Mouse (Mus musculus) hindbrain, embryonic 10.5 days (tissue): Measurements from ENCODE around the gene Apon. TPM values are rescaled to one million over a fixed set of nuclear protein-coding genes. Genes with fewer than 3 reads are reported as not detected.
"Not testable (repeated sequence)": the region's sequence is repeated elsewhere in the genome, so short reads cannot be mapped to it uniquely, and the experiment has no call there.

Experiments
- DNase-seq: peaks from one replicate; pipeline ENCODE4 v3.0.0-alpha.2; 2017; ENCODE audit warnings: low spot score
- H3K27ac ChIP-seq: fragments of 300-500 bp; sonication (generic); 2 replicates; pipeline ENCODE4 v1.5.1; 2016; ENCODE audit warnings: mild to moderate bottlenecking, moderate library complexity
- H3K27me3 ChIP-seq: fragments of 300-500 bp; sonication (generic); 2 replicates; pipeline ENCODE4 v1.6.1; 2016; ENCODE audit warnings: mild to moderate bottlenecking; ENCODE audit not compliant: poor library complexity, insufficient read depth, severe bottlenecking
- H3K36me3 ChIP-seq: fragments of 300-500 bp; sonication (generic); 2 replicates; pipeline ENCODE4 v1.6.1; 2016; ENCODE audit warnings: mild to moderate bottlenecking, moderate library complexity
- H3K4me1 ChIP-seq: fragments of 300-500 bp; sonication (generic); replicated peaks from 2 replicates; pipeline ENCODE4 v1.6.1; 2016; ENCODE audit warnings: mild to moderate bottlenecking
- H3K4me3 ChIP-seq: fragments of 300-500 bp; sonication (generic); 2 replicates; pipeline ENCODE4 v1.5.1; 2016; ENCODE audit warnings: mild to moderate bottlenecking, moderate library complexity
- H3K9me3 ChIP-seq: fragments of 300-500 bp; sonication (generic); 2 replicates; pipeline ENCODE4 v1.6.1; 2016; ENCODE audit warnings: mild to moderate bottlenecking, moderate library complexity
- WGBS: fragments of 180-500 bp; shearing (Covaris S2); methylation state at CpG from one replicate; pipeline ENCODE4 v1.1.7; 2016; 5-methylcytosine and 5-hydroxymethylcytosine counted together
- polyA plus RNA-seq: library from polyadenylated mRNA; unstranded; fragments of >200 nt; fragmentation: Nextera tagmentation; extraction: Ambion mirVana; gene quantifications from 2 replicates; pipeline ENCODE4 v1.2.1, GENCODE M21; 2016

Apon gene
- polyA plus RNA-seq, 1 experiment from 2014 or later: 0.54 TPM

DNA sequence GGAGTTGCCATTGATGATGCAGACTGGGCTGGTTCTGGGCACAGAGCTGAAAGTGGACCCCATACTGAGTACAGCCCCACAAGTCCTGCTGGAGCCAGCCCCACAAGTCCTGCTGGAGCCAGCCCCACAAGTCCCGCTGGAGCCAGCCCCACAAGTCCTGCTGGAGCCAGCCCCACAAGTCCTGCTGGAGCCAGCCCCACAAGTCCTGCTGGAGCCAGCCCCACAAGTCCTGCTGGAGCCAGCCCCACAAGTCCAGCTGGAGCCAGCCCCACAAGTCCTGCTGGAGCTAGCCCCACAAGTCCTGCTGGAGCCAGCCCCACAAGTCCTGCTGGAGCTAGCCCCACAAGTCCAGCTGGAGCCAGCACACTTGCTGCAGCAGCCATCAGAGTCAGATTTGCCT is 36.7 kb downstream of the Apon start:
- DNase-seq, H3K9me3 ChIP-seq, H3K4me1 ChIP-seq, H3K27me3 ChIP-seq, H3K27ac ChIP-seq, H3K4me3 ChIP-seq: not testable (repeated sequence)
- H3K36me3 ChIP-seq: peaks cover 51% of the 10 kb centered on the region
- 80% methylated on average over 1 of the region's 1 CpGs for WGBS

DNA sequence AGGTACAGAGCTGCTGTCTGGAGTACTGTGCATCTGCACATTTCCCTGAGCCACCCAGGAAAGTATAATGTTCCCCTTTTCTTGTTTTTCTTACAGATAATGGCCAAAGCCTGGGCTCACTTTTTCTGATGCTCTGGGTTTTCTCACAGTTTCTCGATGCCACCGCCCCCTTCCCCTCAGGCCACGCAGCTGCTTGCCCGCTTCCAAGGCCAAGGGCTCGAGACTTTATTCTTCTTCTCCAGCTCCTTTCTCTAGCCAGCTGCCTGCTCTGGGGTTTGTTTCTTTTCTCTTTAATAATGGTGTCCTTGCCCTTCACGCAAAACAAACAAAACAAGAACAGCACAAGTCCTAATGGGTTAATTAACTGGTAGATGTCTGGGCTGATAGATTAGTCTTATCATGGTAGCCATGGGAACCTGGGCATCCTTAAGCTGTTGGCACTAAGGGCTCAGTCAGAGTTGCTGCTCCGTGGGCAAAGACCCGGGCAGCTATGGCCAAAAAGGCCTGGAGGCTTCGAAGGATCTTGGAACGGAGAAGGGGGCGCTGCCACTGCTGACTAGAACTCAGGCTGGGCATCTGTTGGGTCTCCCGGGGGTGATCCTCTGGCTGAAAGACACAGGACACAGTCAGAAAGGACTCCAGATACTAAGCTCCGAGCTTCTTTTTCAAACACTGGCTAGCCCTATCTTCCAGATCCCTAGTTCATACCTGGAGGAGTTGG is 42.6 kb downstream of the Apon start:
- no peak overlapping the region for H3K4me3 ChIP-seq
- no peaks in the 10 kb centered on the region for H3K27me3 ChIP-seq
- no peaks in the 10 kb centered on the region for H3K4me1 ChIP-seq
- 88% methylated on average over 13 of the region's 13 CpGs for WGBS
- H3K36me3 ChIP-seq: peaks cover 16% of the 10 kb centered on the region
- no peak for DNase-seq
- no peaks in the 10 kb centered on the region for H3K9me3 ChIP-seq
- no peak overlapping the region for H3K27ac ChIP-seq

DNA sequence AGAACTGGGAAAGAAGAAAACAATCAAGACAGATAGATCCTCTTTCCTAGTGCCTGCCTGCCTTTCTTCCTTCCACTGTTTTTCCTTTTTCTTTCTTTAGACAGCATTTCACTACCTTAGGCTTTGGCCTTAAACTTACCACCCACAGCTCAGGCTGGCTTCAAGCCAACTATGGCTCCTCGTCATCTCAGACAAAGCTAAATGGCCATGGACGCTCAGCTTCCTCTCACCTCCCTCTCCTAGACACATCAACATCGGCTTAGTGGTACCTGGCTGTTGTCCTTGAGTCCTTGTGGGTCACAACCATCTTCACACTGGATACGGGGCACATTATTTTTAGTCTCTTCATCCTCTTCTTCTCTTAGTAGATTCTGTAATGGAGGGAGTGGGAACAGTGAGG is 43.3 kb downstream of the Apon start:
- Histone ChIP-seq H3K4me1 (peaks cover 5% of the 10 kb centered on the region), H3K4me3 (no peak overlapping the region), H3K9me3 (no peaks in the 10 kb centered on the region), H3K27me3 (no peaks in the 10 kb centered on the region), H3K27ac (no peak overlapping the region), H3K36me3 (peaks cover 9% of the 10 kb centered on the region)
- no peak for DNase-seq
- WGBS: 90% methylated on average over 4 of the region's 4 CpGs

DNA sequence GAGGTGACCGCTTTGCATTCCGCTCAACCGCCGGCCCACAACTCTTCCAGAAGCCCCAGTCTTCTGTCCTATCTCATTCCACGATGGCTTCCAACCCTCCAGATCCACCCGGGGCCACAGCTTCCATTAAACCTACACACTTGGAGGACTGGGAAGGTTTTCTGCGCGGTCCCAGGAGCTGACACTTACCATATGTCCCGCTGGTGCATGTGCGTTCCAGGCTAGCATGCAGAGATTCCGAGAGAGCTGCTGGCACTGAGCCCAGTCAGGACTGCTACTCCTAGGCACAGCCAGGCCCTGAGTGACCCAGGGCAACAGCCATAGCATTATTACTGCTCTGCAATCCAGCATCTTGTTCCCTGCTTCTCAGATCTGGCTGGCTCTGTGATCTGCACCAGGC is 43.7 kb downstream of the Apon start:
- peaks cover 9% of the 10 kb centered on the region for H3K4me1 ChIP-seq
- H3K27me3 ChIP-seq: no peaks in the 10 kb centered on the region
- no peak for DNase-seq
- 86% methylated on average over 11 of the region's 11 CpGs for WGBS
- no peak overlapping the region for H3K27ac ChIP-seq
- no peak overlapping the region for H3K4me3 ChIP-seq
- peaks cover 5% of the 10 kb centered on the region for H3K36me3 ChIP-seq
- no peaks in the 10 kb centered on the region for H3K9me3 ChIP-seq

DNA sequence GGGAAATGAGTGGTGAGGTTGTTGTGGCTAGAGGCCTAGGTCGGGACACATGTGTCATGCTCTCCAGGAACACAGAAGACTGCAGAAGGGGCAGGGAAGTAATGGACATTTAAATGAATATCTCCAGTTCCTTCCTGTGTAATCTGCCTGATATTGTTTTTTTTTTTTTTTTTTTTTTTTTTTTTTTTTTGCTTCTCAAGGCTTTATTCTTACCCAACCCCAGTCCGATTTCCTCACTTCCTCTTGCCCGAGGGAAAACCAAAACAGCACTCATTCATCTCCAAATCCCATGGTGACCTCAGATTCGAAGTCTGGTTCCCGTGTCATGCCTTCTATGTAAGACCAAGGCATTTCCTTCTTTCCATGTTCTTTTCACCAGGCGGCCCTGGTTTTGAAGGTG is 44.3 kb downstream of the Apon start:
- DNase-seq: no peak
- H3K4me3 ChIP-seq: no peak overlapping the region
- H3K9me3 ChIP-seq: no peaks in the 10 kb centered on the region
- H3K36me3 ChIP-seq: no peaks in the 10 kb centered on the region
- no peaks in the 10 kb centered on the region for H3K27me3 ChIP-seq
- WGBS: 79% methylated on average over 6 of the region's 6 CpGs
- H3K27ac ChIP-seq: no peak overlapping the region
- H3K4me1 ChIP-seq: peaks cover 9% of the 10 kb centered on the region

DNA sequence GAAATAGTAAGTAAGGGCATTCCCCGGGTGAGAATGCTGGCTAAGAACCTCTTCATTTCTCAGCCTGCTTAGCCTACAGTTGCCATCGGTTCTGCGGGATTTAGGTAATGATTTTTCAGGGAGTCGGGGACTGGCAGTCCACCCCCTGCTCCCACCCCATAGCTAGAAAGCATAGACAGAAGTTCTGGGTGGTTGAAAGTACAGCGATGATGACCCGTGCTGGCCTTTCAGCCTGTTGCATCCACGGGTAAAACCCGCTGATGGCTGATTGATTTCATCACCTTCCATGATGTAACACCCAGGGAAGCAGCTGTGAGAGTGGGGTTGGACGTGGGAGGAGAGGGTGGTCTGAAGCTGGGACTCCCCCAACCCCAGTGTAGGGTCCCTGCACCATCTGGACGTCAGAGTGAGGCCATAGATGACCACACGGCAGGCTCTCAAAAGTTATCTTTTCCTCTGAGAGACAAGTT is 44.8 kb downstream of the Apon start, which contains the start of gene Il23a:
Gene Il23a (minus strand): TSS at position 51 of the 470 bp plus-strand sequence.
- no peaks in the 10 kb centered on the region for H3K27me3 ChIP-seq
- H3K9me3 ChIP-seq: no peaks in the 10 kb centered on the region
- no peak within 1 kb of the TSS for H3K27ac ChIP-seq
- H3K36me3 ChIP-seq: no peaks in the 10 kb centered on the region
- WGBS: 83% methylated on average over 11 of the region's 11 CpGs
- H3K4me3 ChIP-seq: no peak within 1 kb of the TSS
- peaks cover 12% of the 10 kb centered on the region for H3K4me1 ChIP-seq
- no peak for DNase-seq

DNA sequence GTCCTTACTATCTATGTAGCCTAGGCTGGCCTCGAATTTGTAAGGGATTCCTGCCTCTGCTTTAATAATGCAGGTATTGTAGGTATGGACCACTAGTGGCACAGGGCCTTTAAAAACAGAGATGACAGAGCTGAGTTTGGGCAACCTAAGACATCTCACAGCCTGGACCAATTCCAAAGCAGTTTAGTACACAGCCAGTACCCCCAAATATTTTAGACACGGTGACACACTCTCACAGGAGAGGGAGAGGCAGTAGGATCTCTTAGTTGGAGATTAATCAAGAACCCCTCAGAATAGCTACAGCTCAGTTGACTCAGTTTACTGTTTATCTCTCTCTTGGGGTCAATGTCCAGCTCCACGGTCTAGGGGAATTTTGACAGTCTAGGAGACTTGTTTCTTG is 48.5 kb downstream of the Apon start:
- DNase-seq: no peak
- 37% methylated on average over 3 of the region's 3 CpGs for WGBS
- Histone ChIP-seq H3K27me3 (no peaks in the 10 kb centered on the region), H3K27ac (peak overlapping the region; percentile 97), H3K9me3 (no peaks in the 10 kb centered on the region), H3K36me3 (peaks cover 12% of the 10 kb centered on the region; the same call in 1 of the 2 replicates), H3K4me1 (peaks cover 21% of the 10 kb centered on the region), H3K4me3 (peak overlapping the region; percentile 70)

DNA sequence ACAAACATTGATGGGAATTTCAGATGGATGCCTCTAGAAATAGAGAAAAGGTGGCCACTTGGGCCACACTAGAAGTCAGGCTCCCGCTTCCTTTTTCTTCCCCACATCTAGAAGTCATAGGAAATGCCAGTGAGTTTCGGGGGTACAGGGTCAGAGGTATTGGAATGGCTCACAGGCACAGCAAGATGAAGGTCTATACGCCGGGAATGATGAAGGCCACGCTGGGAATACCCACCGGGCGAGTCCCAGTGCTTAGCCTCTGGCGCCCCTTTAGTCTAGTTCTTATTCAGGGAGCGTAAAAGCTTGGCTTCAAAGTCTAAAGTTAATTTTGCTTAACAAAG is 48.9 kb downstream of the Apon start:
- H3K4me1 ChIP-seq: peaks cover 21% of the 10 kb centered on the region
- no peaks in the 10 kb centered on the region for H3K27me3 ChIP-seq
- H3K9me3 ChIP-seq: no peaks in the 10 kb centered on the region
- H3K36me3 ChIP-seq: peaks cover 12% of the 10 kb centered on the region; the same call in 1 of the 2 replicates
- peak overlapping the region; percentile 97 for H3K27ac ChIP-seq
- peak overlapping the region; percentile 70 for H3K4me3 ChIP-seq
- DNase-seq: no peak
- WGBS: under 1% methylated on average over 9 of the region's 9 CpGs

DNA sequence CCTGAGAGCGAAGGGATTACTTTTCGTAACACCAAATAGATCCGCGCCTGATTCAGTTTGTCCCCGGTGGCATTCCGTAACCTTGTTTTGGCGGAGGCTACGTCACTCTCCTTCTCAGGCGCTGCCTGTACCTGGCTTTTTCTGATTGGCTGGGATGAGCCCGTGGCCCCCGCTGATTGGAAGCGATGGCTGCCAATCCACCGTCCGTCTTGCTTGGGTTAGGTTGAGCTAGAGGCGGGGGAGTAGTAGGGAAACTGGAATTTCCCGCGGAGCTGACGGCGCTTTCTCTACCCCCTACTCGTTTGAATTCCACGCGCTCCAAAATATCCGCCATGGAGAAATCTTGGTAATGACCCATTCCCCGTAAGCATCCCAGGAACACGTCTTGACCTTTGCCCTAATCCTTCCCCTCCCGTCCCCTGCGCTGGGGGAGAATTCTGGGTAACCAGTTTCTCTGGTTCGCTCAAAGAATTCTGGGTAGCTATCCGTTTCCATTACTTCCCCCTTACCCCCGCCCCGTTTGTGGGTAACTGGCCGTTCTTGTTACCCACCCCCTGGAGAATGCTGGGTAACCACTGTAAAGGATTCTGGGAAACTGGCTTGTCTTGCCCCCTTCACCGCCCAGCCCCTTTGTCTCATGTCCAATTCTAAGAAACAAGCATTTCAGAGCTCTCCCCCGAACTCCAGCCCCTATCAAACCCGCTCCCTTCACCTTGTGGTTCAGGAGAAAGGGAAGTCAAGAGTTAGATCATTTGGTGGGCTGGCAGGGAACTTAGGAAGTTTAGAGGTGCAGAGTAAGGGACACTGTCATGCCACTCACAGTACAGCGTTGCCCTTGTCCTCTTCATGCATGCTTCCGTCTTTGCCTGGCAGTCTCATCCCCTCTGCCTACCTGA is 49.5 kb downstream of the Apon start, which contains the start of gene Pan2:
Gene Pan2 (plus strand): TSS at position 210 of the 896 bp plus-strand sequence.
- no peaks in the 10 kb centered on the region for H3K9me3 ChIP-seq
- peak within 1 kb of the TSS; percentile 70 for H3K4me3 ChIP-seq
- H3K4me1 ChIP-seq: peaks cover 21% of the 10 kb centered on the region
- peak within 1 kb of the TSS; percentile 97 for H3K27ac ChIP-seq
- DNase-seq: peak; percentile 100
- H3K36me3 ChIP-seq: peaks cover 18% of the 10 kb centered on the region
- no peaks in the 10 kb centered on the region for H3K27me3 ChIP-seq
- WGBS: 3% methylated on average over 37 of the region's 37 CpGs

Other genes with a start within 250 kb of the Apon start
- gene Hsd17b6, start 246.5 kb upstream of the Apon start, polyA plus RNA-seq: not detected in 2 replicates
- gene Prim1, start 238.9 kb upstream of the Apon start, polyA plus RNA-seq: 82.4 and 108 TPM in 2 replicates
- gene Naca, start 218.5 kb upstream of the Apon start, polyA plus RNA-seq: 790 and 883 TPM in 2 replicates
- gene Ptges3, start 195.1 kb upstream of the Apon start, polyA plus RNA-seq: 544 and 661 TPM in 2 replicates
- gene Atp5b, start 170.8 kb upstream of the Apon start, polyA plus RNA-seq: 2,236 and 2,265 TPM in 2 replicates
- 16.2 and 17.0 TPM in 2 replicates for gene Baz2a, start 162.5 kb upstream of the Apon start, polyA plus RNA-seq
- 25.7 and 28.6 TPM in 2 replicates for gene Rbms2, start 73.8 kb upstream of the Apon start, polyA plus RNA-seq
- gene Gls2, start 59.6 kb upstream of the Apon start, polyA plus RNA-seq: 0.57 and 0.93 TPM in 2 replicates
- gene Spryd4, start 42.3 kb upstream of the Apon start, polyA plus RNA-seq: 27.3 and 27.5 TPM in 2 replicates
- gene Mip, start 28.3 kb upstream of the Apon start, polyA plus RNA-seq: 0.22 and 0.24 TPM in 2 replicates
- 65.9 and 89.7 TPM in 2 replicates for gene Timeless, start 22.0 kb upstream of the Apon start, polyA plus RNA-seq
- not detected in 2 replicates for gene Apof, start 14.6 kb downstream of the Apon start, polyA plus RNA-seq
- gene Stat2, start 16.5 kb downstream of the Apon start, polyA plus RNA-seq: 14.6 and 19.3 TPM in 2 replicates
- not detected in 2 replicates for gene Il23a, start 44.7 kb downstream of the Apon start, polyA plus RNA-seq
- gene Pan2, start 49.2 kb downstream of the Apon start, polyA plus RNA-seq: 42.5 and 43.7 TPM in 2 replicates
- gene Cnpy2, start 68.4 kb downstream of the Apon start, polyA plus RNA-seq: 252 and 259 TPM in 2 replicates
- 231 and 232 TPM in 2 replicates for gene Cs, start 83.6 kb downstream of the Apon start, polyA plus RNA-seq
- 14.5 and 21.6 TPM in 2 replicates for gene Coq10a, start 114.9 kb downstream of the Apon start, polyA plus RNA-seq
- 9.6 and 10.3 TPM in 2 replicates for gene Ankrd52, start 123.0 kb downstream of the Apon start, polyA plus RNA-seq
- 0.55 TPM in 1 of 2 replicates, not detected in the other for gene Slc39a5, start 147.1 kb downstream of the Apon start, polyA plus RNA-seq
- 144 and 147 TPM in 2 replicates for gene Nabp2, start 157.4 kb downstream of the Apon start, polyA plus RNA-seq
- gene Rnf41, start 157.6 kb downstream of the Apon start, polyA plus RNA-seq: 46.7 and 48.0 TPM in 2 replicates
- gene Smarcc2, start 205.2 kb downstream of the Apon start, polyA plus RNA-seq: 72.2 and 106 TPM in 2 replicates
- gene Myl6, start 240.0 kb downstream of the Apon start, polyA plus RNA-seq: 866 and 958 TPM in 2 replicates
- gene Myl6b, start 244.6 kb downstream of the Apon start, polyA plus RNA-seq: 2.8 TPM in 2 replicates